Mouse (Mus musculus): ENCODE results near the gene Crabp1.
A peak's percentile ranks its signal among the peaks of the same experiment; 100 is the strongest.

Crabp1 gene

DNA sequence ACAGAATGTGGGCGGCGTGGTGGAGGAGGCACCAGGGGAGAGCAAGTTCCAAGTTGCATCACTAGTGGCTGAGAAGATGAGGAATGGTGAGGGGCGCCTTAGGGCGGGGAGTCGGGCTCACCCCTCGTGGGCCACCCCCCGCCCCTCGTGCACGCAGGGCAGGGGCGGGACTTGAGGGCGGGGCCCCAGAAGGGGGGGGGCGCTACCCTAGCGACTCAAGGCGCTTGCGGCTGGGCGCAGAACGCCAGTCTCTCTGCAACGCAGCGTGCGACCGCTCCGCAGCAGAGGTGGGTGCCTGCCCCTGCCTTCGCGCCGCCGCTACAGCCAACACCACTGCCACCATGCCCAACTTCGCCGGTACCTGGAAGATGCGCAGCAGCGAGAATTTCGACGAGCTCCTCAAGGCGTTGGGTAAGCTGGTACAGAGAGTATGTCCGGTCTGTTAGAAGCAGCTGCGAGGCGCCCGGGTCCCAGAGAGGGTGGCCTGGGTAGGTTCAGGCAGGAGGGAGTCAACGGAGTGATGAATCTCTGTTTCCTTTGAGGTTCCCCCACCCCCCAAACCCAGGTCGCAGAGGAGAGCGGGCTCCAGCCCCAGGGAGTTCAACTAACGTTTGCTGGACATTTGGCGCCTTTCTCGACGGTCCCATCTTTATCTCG, at the start of gene Crabp1:
Gene Crabp1, plus strand, starts transcription at position 188 of the 657 bp plus-strand sequence.
- DNase-seq (ENCODE audit: low read depth, low spot score): peak; percentile 56

GRCm38 (mm10) chr9:54715776-54716175, 48.8 kb upstream of the Crabp1 start:
- no peak for DNase-seq (ENCODE audit: low read depth, low spot score)

- DNase-seq (ENCODE audit: low read depth, low spot score): no peak
Observed at GRCm38 (mm10) chr9:54717527-54717926, 47.0 kb upstream of the Crabp1 start.

- DNase-seq (ENCODE audit: low read depth, low spot score): no peak
Observed at GRCm38 (mm10) chr9:54722156-54722555, 42.4 kb upstream of the Crabp1 start.

GRCm38 (mm10) chr9:54722596-54722995, 42.0 kb upstream of the Crabp1 start:
- DNase-seq (ENCODE audit: low read depth, low spot score): no peak

GRCm38 (mm10) chr9:54726315-54726714, 38.2 kb upstream of the Crabp1 start:
- no peak for DNase-seq (ENCODE audit: low read depth, low spot score)

DNA sequence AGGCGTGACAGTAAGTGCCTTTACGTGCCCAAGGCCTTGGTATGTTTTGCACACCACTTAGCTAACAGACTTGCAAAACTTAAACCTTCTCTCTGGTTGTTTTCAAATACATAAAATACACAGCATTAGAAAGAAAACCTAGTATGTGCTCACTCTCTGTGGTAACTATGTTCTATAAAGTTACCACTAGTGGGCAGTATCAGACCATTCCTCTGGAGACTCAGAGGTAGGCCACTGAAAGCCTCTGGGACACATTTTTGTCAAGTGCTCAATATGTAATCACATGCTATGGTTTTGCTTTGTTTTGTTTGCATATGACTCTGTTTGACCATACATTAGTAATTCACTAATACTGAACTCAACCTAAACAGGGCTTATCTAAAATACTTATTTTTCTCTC, 32.4 kb upstream of the Crabp1 start:
- peak; percentile 65 for DNase-seq (ENCODE audit: low read depth, low spot score)

- DNase-seq (ENCODE audit: low read depth, low spot score): peak; percentile 97
Observed at GRCm38 (mm10) chr9:54733921-54734638, 30.5 kb upstream of the Crabp1 start, which contains the start of gene Wdr61. Gene Wdr61, minus strand, starts transcription at chr9:54734519.

DNA sequence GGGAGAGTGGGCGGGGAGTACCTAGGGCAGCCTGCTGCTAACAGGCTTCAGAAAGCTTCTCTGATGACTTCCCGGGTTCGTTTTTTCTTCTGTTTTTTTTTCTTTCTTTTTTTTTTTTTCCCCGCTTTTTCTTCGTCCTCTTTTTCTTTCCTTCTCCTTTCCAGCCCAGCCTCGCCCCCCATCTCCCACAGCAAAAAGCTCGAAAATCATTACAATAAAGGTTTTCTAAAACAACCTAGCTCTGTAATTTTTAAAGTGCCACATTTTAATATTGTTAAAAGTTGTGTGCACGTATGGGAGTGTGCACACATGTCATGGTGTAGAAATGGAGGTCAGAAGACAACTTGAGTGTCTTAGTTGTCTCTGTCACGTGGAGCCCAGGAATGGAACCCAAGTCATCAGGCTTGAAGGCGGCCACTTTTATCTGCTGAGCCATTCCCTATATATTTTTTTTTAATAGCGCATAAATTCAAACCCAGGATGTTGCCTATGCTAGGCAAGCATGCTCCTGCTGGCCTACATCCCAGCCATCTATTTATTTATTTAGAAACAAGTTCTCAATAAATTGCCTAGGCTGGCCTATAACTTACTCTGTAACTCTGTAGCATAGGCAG, 29.8 kb upstream of the Crabp1 start:
- DNase-seq (ENCODE audit: low read depth, low spot score): no peak

DNA sequence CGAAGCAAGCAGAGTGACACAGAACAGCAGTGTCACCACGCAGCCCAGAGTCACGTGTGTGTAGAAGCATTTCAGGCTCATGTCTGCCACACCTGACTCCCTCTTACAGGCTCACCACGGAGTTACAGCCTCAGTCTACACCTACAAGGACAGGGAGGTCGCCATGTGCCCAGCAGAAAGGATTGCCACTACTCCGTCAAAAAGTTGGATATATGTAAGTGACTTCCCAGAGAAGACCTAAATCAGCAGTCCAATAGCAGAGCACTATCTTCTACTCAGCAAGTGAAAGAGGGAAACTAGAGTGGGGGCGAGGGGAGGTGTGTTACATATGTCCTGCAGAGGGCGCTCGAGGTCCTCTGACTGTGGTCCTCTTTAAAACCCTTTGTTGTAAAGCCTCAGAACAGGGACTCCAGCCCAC, 28.3 kb upstream of the Crabp1 start:
- DNase-seq (ENCODE audit: low read depth, low spot score): peak; percentile 90

GRCm38 (mm10) chr9:54738376-54738775, 26.2 kb upstream of the Crabp1 start:
- DNase-seq (ENCODE audit: low read depth, low spot score): peak; percentile 66

DNA sequence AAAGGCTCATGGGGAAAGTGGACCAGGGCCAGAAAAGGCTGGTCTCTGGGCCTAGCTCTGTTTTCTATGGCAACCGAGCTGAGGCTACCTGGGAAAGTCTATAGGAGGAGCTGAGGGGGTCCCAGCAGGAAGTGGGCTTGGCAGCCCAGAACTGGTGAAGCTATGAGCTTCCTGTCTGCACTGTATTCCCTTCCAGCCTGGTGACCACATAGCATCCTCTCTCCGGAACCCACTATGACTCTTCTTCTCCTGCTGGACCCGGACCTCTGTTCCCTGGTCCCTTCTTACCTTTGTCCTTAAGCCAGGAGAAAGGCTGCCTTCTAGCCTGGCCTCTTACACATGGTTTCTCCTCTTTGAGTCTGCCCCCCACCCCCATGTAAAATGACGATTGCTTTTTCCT, 20.7 kb upstream of the Crabp1 start:
- no peak for DNase-seq (ENCODE audit: low read depth, low spot score)

GRCm38 (mm10) chr9:54745740-54746370, 18.7 kb upstream of the Crabp1 start:
- no peak for DNase-seq (ENCODE audit: low read depth, low spot score)

DNA sequence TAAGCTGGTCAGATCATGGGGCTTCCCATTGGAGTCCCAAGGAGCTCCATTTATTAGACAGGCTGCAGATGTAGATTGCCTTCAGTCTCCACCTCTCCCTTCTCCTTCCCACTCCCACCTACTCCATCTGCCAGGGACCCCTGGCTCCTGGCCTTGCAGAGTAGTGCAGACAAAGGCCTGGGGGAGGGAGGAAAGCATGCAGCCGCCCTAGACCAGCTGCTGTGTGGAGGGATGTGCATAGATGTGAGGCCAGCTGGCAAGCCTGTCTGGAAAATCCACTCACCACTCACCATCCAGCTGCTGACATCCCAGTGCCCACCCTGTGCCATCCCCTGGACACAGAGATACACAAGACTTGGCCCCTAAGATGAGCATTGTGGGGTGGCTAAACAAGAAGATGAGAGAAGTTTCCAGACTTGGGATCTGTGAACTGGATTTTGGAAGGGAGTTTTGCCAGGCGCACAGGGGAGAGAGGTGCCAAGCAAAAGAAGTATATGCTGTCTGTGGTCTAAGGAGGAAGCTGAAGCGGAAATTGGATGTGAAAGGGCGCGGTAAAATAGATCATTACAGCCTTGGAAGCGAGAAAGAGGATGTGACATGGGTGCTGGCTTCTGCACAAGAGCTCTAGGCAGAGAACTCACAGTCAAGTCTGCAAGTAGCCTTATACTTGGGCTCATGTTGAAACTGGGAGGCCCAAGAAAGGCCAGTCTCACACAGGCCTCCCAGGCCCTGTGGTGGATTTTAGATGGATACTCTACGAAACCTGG, 14.2 kb upstream of the Crabp1 start:
- DNase-seq (ENCODE audit: low read depth, low spot score): no peak

GRCm38 (mm10) chr9:54751684-54752083, 12.9 kb upstream of the Crabp1 start:
- no peak for DNase-seq (ENCODE audit: low read depth, low spot score)

DNA sequence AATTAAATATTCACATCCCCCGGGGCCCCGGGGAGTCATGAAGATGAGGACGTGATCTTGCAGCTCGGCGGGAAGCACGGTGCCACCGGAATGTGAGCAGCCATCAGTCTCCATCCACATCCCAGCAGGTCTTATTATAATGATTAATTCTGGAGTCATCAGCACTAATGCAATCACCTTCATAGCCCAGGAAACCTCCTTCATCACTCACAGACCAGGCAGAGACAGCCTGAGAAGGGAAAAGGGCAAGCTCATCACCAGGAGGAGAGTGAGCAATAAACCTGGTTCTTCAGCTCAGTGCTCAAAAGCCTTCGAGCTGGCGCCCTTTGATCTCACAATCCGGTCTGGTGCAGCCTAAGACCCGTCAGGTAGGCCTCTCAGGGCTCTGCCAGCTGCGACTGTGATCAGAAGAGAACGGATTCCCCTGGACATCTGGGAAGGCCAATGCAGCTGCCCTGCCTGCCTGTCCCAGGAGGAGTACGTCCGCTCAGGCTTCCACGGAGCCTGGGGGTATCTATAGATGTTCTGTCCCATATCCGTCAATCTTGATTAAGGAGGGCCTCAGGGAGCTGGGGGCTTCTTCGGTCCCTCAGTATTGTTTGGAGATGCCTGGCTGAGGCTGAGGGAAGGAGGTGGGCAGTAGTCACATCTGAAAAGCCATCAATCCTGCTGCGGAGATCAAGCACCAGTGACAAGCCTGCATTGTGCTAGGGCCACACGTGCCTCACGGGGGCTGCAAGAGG, 12.2 kb upstream of the Crabp1 start:
- no peak for DNase-seq (ENCODE audit: low read depth, low spot score)

DNA sequence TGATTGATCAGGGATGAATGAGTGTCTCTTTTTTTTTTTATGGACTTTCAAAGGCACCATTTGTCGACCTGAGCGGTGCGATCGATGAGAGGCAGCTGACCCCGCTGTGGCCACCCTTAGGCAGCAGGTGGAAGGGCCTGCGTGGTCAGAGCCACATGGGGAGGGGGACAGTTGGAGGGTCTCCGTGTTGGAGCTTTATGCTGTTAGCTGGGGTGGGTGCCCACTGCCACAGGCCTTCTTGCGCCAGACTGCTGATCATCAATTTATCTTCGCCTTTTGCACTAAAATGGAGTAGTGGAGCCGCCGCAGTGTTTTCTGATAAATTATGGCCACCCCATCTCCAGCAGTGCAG, 11.6 kb upstream of the Crabp1 start:
- no peak for DNase-seq (ENCODE audit: low read depth, low spot score)

DNA sequence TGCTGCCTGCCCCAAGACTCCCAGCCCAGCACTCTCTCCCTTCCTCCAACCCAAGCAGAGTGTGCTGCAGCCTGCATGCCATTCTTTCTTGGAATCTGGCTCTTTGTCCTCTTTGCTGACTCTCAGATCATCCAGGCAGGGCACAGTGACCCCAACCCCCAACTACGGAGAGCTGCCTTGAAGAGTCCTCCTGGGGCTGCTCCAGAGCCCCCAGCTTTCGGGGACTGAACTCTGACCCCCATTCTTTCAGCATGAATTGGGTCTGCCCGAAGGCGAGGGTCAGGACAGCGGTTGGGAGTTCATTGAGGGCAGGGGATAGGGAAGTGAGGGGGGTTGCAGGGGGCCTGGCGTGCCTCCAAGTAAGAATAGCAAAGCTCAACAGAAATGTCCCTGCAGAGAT, 5.0 kb upstream of the Crabp1 start:
- no peak for DNase-seq (ENCODE audit: low read depth, low spot score)

GRCm38 (mm10) chr9:54764091-54764490, 457 bp upstream of the Crabp1 start:
- peak; percentile 11 for DNase-seq (ENCODE audit: low read depth, low spot score)

- peak; percentile 53 for DNase-seq (ENCODE audit: low read depth, low spot score)
Observed at GRCm38 (mm10) chr9:54765336-54766085, 963 bp downstream of the Crabp1 start.

All from ES-CJ7 (cell line).